Mouse (Mus musculus) G1E (cell line): Measurements from ENCODE around the gene Olfr770. TPM values are rescaled to one million over a fixed set of nuclear protein-coding genes. Genes with fewer than 3 reads are reported as not detected.
"Not testable (repeated sequence)": the region's sequence is repeated elsewhere in the genome, so short reads cannot be mapped to it uniquely, and the experiment has no call there.

ENCODE experiments used
- ATAC-seq: 2 replicates; pipeline ENCODE4 v1.8.0; 2016; ENCODE audit warnings: mild to moderate bottlenecking; ENCODE audit not compliant: insufficient number of reproducible peaks, poor library complexity, low FRiP score, severe bottlenecking; ENCODE audit errors: extremely low read depth
- DNase-seq: peaks from one replicate; pipeline ENCODE4 v3.0.0; 2012; ENCODE audit warnings: low spot score
- H3K27me3 ChIP-seq: 2 replicates; pipeline ENCODE4 v1.6.1; 2012; ENCODE audit warnings: mild to moderate bottlenecking, low read length, inconsistent platforms; ENCODE audit not compliant: insufficient read depth
- H3K36me3 ChIP-seq: replicated peaks from 2 replicates; pipeline ENCODE3; 2012; ENCODE audit warnings: mild to moderate bottlenecking, inconsistent platforms
- H3K4me1 ChIP-seq: 2 replicates; pipeline ENCODE4 v1.6.1; 2012; ENCODE audit warnings: low read depth, low read length, inconsistent platforms, mixed read lengths; ENCODE audit not compliant: insufficient read depth
- H3K4me3 ChIP-seq: 2 replicates; pipeline ENCODE4 v1.5.1; 2012; ENCODE audit warnings: low read depth, mild to moderate bottlenecking, inconsistent platforms, low read length, moderate library complexity, mixed read lengths
- H3K9me3 ChIP-seq: replicated peaks from 2 replicates; pipeline ENCODE4 v1.6.1; 2012; ENCODE audit warnings: inconsistent platforms
- CTCF ChIP-seq: IDR thresholded peaks from 2 replicates; pipeline ENCODE4 v1.5.1; 2012; ENCODE audit warnings: low read depth, low read length, inconsistent platforms, mixed read lengths
- GATA1 ChIP-seq: IDR thresholded peaks from 2 replicates; pipeline ENCODE4 v1.6.1; 2012; ENCODE audit warnings: borderline replicate concordance, low read length, inconsistent platforms, mixed read lengths
- GATA2 ChIP-seq: IDR thresholded peaks from 2 replicates; pipeline ENCODE4 v1.6.1; 2012; ENCODE audit warnings: low read depth, low read length, inconsistent platforms, borderline replicate concordance
- POLR2AphosphoS5 ChIP-seq: IDR thresholded peaks from 2 replicates; pipeline ENCODE4 v1.6.1; 2012; ENCODE audit warnings: low read depth, low read length, inconsistent platforms; ENCODE audit not compliant: insufficient replicate concordance
- TAL1 ChIP-seq: conservative IDR thresholded peaks from 2 replicates; pipeline ENCODE4 v1.6.1; 2012; ENCODE audit warnings: low read depth, low read length, inconsistent platforms, mixed read lengths
- polyA plus RNA-seq: library from polyadenylated mRNA; stranded (reverse); fragments of >175 nt; gene quantifications from 2 replicates; pipeline ENCODE4 v1.2.3, GENCODE M21; 2012
- total RNA-seq, 2 experiments: library from RNA; stranded (forward) in 1 of 2; stranded (reverse) in 1 of 2; fragments of 200-1000 nt in 1 of 2; fragments of >200 nt in 1 of 2; fragmentation: Nextera tagmentation in 1 of 2; gene quantifications; 2 replicates each; pipeline ENCODE4 v1.2.3; 2014 to 2017

The Olfr770 gene
- total RNA-seq (2014; fragmentation: Nextera tagmentation) (not detected in 2 replicates), total RNA-seq (2017) (0.17 TPM in 1 of 2 replicates, not detected in the other), polyA plus RNA-seq (not detected in 2 replicates)

GRCm38 (mm10) chr10:129138898-129139297 is at the start of gene Olfr770:
TSS of gene Olfr770 (minus strand) at chr10:129138998.
- no peaks in the 10 kb centered on the region for H3K27me3 ChIP-seq
- no peaks in the 10 kb centered on the region for H3K36me3 ChIP-seq
- DNase-seq (no peak), ATAC-seq (no peak)
- TF ChIP-seq POLR2AphosphoS5 (no peak), GATA2 (no peak), CTCF (no peak), TAL1 (no peak), GATA1 (no peak)
- H3K9me3 ChIP-seq, result no peaks in the 10 kb centered on the region
- H3K4me1 ChIP-seq, result no peaks in the 10 kb centered on the region
- H3K4me3 ChIP-seq, result no peak within 1 kb of the TSS

- not testable (repeated sequence) for H3K36me3 ChIP-seq, H3K4me1 ChIP-seq, H3K27me3 ChIP-seq, ATAC-seq, H3K4me3 ChIP-seq, DNase-seq, H3K9me3 ChIP-seq
Measured at GRCm38 (mm10) chr10:129187319-129187718, 48.5 kb upstream of the Olfr770 start, which contains the start of gene Olfr773. TSS of gene Olfr773 (minus strand) at chr10:129187419.

DNA sequence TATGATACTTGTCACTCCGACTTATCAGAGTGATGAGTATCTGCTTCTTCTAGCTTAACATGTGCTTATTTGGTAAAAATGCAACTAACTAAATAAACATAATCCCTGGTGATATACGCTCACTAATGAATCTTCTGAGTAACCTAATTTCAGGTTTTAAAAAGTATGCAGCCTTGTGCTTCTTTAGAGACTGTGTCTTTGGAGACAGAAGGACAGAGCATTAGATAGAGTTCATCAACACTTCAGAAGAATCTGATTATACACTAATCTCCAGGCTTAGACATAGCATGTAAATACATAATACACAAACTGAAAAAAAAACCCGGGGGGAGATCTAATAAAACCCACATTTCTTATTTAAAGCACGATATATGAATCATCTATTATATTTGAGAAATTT is 39.0 kb upstream of the Olfr770 start, which contains the start of gene Olfr772:
TSS of gene Olfr772 (minus strand) at position 101 of the 400 bp plus-strand sequence.
- not testable (repeated sequence) for H3K36me3 ChIP-seq, H3K4me3 ChIP-seq, H3K4me1 ChIP-seq, DNase-seq, ATAC-seq, H3K9me3 ChIP-seq, H3K27me3 ChIP-seq

DNA sequence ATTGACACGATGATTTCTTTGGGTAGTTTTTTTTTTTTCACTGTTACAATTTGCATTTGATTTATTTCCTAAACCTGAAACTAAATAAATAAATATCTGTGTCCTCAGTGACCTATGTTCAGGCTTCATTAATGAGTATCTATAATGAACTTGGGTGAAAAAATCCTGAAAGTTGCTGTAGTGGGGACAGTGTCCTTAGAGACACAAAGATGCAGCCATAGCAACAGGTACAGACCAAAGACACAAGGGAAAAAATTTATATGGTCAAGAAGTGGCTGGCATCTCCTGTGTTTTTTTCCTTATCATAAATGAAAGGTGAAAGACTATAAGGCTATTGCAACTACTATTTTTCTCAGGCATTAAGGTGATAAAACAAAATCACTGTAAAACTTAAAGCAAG is 25.9 kb upstream of the Olfr770 start, which contains the start of gene Olfr771:
TSS of gene Olfr771 (minus strand) at position 101 of the 400 bp plus-strand sequence.
- H3K4me1 ChIP-seq, result no peaks in the 10 kb centered on the region
- DNase-seq (no peak), ATAC-seq (no peak)
- H3K4me3 ChIP-seq, result no peak within 1 kb of the TSS
- TF ChIP-seq GATA2, result no peak
- no peak for TF ChIP-seq GATA1
- no peak for TF ChIP-seq CTCF
- TF ChIP-seq TAL1, result no peak
- TF ChIP-seq POLR2AphosphoS5, result no peak
- H3K36me3 ChIP-seq, result no peaks in the 10 kb centered on the region
- no peaks in the 10 kb centered on the region for H3K9me3 ChIP-seq
- H3K27me3 ChIP-seq, result no peaks in the 10 kb centered on the region

GRCm38 (mm10) chr10:129117761-129118160 is 21.0 kb downstream of the Olfr770 start, which contains the start of gene Olfr769:
TSS of gene Olfr769 (minus strand) at chr10:129117861.
- H3K4me1 ChIP-seq, result no peaks in the 10 kb centered on the region
- ATAC-seq (no peak), DNase-seq (no peak)
- no peaks in the 10 kb centered on the region for H3K36me3 ChIP-seq
- H3K9me3 ChIP-seq, result no peaks in the 10 kb centered on the region
- no peak within 1 kb of the TSS for H3K4me3 ChIP-seq
- no peaks in the 10 kb centered on the region for H3K27me3 ChIP-seq
- TF ChIP-seq TAL1, result no peak
- no peak for TF ChIP-seq GATA2
- TF ChIP-seq GATA1, result no peak
- no peak for TF ChIP-seq CTCF
- no peak for TF ChIP-seq POLR2AphosphoS5

DNA sequence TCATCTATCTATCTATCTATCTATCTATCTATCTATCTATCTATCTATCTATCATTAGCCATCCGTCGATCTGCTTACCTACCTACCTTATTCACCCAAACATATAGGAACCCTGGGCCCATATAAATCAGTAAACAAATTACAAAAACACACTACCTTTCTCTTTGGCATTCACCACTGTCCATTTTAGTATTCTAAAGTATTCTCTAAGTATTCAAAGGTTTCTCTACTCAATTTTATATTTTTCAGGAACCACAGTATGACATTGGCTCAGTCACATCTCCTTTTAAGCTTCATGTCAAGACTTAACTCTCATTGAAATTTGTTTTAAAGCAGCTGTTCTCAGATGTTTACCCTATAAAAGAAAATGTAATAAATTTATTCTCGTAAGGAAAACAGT is 23.7 kb downstream of the Olfr770 start:
- Histone ChIP-seq H3K4me3 (no peak overlapping the region), H3K36me3 (no peaks in the 10 kb centered on the region), H3K27me3 (no peaks in the 10 kb centered on the region), H3K4me1 (no peaks in the 10 kb centered on the region), H3K9me3 (no peaks in the 10 kb centered on the region)
- TF ChIP-seq POLR2AphosphoS5 (no peak), GATA2 (no peak), CTCF (no peak), TAL1 (no peak), GATA1 (no peak)
- no peak for DNase-seq
- no peak for ATAC-seq

DNA sequence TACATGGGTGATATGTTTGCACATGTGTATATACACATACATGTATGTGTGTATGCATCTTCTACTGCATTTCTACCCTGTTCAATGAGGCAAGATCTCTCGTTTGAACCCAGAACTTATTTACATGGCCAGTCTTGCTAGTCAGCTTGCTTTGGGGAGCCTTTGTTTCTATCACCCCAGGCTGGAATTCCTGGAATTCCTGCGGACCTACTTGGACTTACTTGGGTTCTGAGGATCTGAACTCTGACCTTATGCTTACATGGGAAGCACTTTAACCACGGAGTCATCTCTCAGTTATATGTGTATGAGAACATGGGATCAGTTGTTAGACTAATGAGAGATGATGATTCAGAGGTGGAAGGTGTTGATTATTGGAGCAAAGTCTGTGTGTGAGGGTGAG is 37.6 kb downstream of the Olfr770 start:
- Histone ChIP-seq H3K4me3 (no peak overlapping the region), H3K27me3 (no peaks in the 10 kb centered on the region), H3K4me1 (no peaks in the 10 kb centered on the region), H3K9me3 (no peaks in the 10 kb centered on the region), H3K36me3 (no peaks in the 10 kb centered on the region)
- ATAC-seq (no peak), DNase-seq (no peak)
- no peak for TF ChIP-seq TAL1
- no peak for TF ChIP-seq POLR2AphosphoS5
- no peak for TF ChIP-seq GATA1
- TF ChIP-seq CTCF, result no peak
- no peak for TF ChIP-seq GATA2
